ENCODE assay signal across 17 mouse cellular contexts in the genomic region with DNA sequence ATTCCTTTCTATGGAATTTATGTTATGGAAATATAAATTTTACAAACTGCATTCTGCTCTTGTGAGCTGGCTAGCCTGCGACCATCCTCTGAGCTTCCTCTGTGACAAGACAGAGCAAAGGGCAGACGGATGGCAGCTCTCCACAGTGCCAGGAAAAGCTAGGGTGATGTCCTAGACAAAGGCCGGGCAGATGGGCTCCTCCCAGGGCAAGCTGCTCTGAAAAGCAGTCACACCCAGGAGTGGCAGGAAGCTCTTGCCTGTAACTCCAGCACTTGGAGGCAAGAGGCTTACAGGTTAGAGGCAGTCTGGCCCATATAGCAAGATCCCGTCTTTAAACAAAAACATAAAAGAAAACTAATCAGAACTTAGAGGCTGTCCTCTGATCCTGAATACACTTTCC. TPM values are rescaled to one million over a fixed set of nuclear protein-coding genes. Genes with fewer than 3 reads are reported as not detected.
DNase-seq lines count a peak whose midpoint lies in the region; ATAC-seq and TF ChIP-seq lines count a peak whose summit lies in the region.
"Had no signal": no experiment of that assay in that cellular context is flagged by ENCODE, and none has a peak within 500 bp of the region (broad histone marks: within the 10 kb centered on the region; RNA-seq: fewer than 3 reads in every experiment).

No protein-coding gene starts in this region.

- DNase-seq in kidney, adult 2 months = peak; percentile 39
- no peak for DNase-seq in kidney, adult 9 months
- peak; percentile 26 for DNase-seq in retina, postnatal 1 day
- no peak for DNase-seq in embryonic facial prominence, embryonic 10.5 days (ENCODE audit: low spot score)
- DNase-seq: gastrocnemius, postnatal 14 days; kidney, adult 11 months; thymus, postnatal 14 days had no signal

- no peak overlapping the region for H3K4me3 ChIP-seq in kidney, adult 2 months (ENCODE audit: insufficient read depth, low read depth, low read length)
- H3K4me3 ChIP-seq in midbrain, embryonic 13.5 days (replicated peaks) = no peak overlapping the region
- H3K4me3 ChIP-seq in midbrain, embryonic 16.5 days (ENCODE audit: low read depth, low read length) = no peak overlapping the region
- H3K4me3 ChIP-seq in hindbrain, embryonic 13.5 days = no peak overlapping the region
- no peak overlapping the region for H3K4me3 ChIP-seq in embryonic facial prominence, embryonic 10.5 days
- H3K4me3 ChIP-seq: limb, embryonic 15.5 days had no signal

- no peak for ATAC-seq in midbrain, embryonic 13.5 days
- no peak for ATAC-seq in midbrain, embryonic 16.5 days
- no peak for ATAC-seq in hindbrain, embryonic 13.5 days (ENCODE audit: low FRiP score)
- ATAC-seq in erythroid progenitor cell, adult 5-6 weeks (replicated peaks; ENCODE audit: low FRiP score, poor library complexity, severe bottlenecking) = no peak

- no peak overlapping the region; the same call in 1 of the 2 replicates for H3K9ac ChIP-seq in midbrain, embryonic 13.5 days (replicated peaks)
- H3K9ac ChIP-seq in midbrain, embryonic 16.5 days (ENCODE audit: low read depth, low read length) = no peak overlapping the region
- 0 out of 2 replicates have a peak overlapping the region, but pooled peaks have one; percentile 3 for H3K9ac ChIP-seq in hindbrain, embryonic 13.5 days
- H3K9ac ChIP-seq: limb, embryonic 15.5 days had no signal

- no peaks in the 10 kb centered on the region for H3K9me3 ChIP-seq in midbrain, embryonic 13.5 days
- H3K9me3 ChIP-seq in midbrain, embryonic 16.5 days (replicated peaks; ENCODE audit: control insufficient read depth, low read length, poor library complexity, severe bottlenecking) = no peaks in the 10 kb centered on the region
- no peaks in the 10 kb centered on the region for H3K9me3 ChIP-seq in hindbrain, embryonic 13.5 days
- H3K9me3 ChIP-seq in embryonic facial prominence, embryonic 10.5 days = no peaks in the 10 kb centered on the region
- H3K9me3 ChIP-seq: limb, embryonic 15.5 days had no signal

- TF ChIP-seq POLR2A in kidney, adult 2 months (IDR thresholded peaks at IDR 0.05; ENCODE audit: low read depth, low read length) = no peak

- H3K27me3 ChIP-seq in kidney, adult 2 months (replicated peaks; ENCODE audit: control insufficient read depth, insufficient read depth, low read length) = no peaks in the 10 kb centered on the region
- no peaks in the 10 kb centered on the region for H3K27me3 ChIP-seq in midbrain, embryonic 13.5 days
- H3K27me3 ChIP-seq in midbrain, embryonic 16.5 days (ENCODE audit: control insufficient read depth, insufficient read depth, low read depth, low read length) = no peaks in the 10 kb centered on the region
- no peaks in the 10 kb centered on the region for H3K27me3 ChIP-seq in hindbrain, embryonic 13.5 days
- no peaks in the 10 kb centered on the region for H3K27me3 ChIP-seq in embryonic facial prominence, embryonic 10.5 days (replicated peaks; ENCODE audit: low read depth, poor library complexity, severe bottlenecking)
- H3K27me3 ChIP-seq: CH12.LX; limb, embryonic 15.5 days had no signal

- no peak overlapping the region for H3K27ac ChIP-seq in kidney, adult 2 months (ENCODE audit: insufficient read depth, low read depth, low read length)
- H3K27ac ChIP-seq in midbrain, embryonic 13.5 days = 0 out of 2 replicates have a peak overlapping the region, but pooled peaks have one; percentile 52
- no peak overlapping the region for H3K27ac ChIP-seq in midbrain, embryonic 16.5 days (ENCODE audit: low read length)
- H3K27ac ChIP-seq in hindbrain, embryonic 13.5 days = no peak overlapping the region
- H3K27ac ChIP-seq in embryonic facial prominence, embryonic 10.5 days (replicated peaks) = no peak overlapping the region; the same call in 1 of the 2 replicates
- H3K27ac ChIP-seq: limb, embryonic 15.5 days had no signal

- no peaks in the 10 kb centered on the region for H3K4me1 ChIP-seq in kidney, adult 2 months (ENCODE audit: control insufficient read depth, insufficient read depth, low read length)
- H3K4me1 ChIP-seq in midbrain, embryonic 13.5 days (replicated peaks) = peaks cover 32% of the 10 kb centered on the region
- peaks cover 12% of the 10 kb centered on the region; the same call in 1 of the 2 replicates for H3K4me1 ChIP-seq in midbrain, embryonic 16.5 days (ENCODE audit: control insufficient read depth, insufficient read depth, low read length)
- H3K4me1 ChIP-seq in hindbrain, embryonic 13.5 days (replicated peaks) = peaks cover 33% of the 10 kb centered on the region
- H3K4me1 ChIP-seq in embryonic facial prominence, embryonic 10.5 days = peaks cover 28% of the 10 kb centered on the region

- no peak for TF ChIP-seq CTCF in kidney, adult 2 months (conservative IDR thresholded peaks at IDR 0.05; ENCODE audit: insufficient read depth, insufficient read length, low read depth, low read length)

- no peak overlapping the region for H3K4me2 ChIP-seq in midbrain, embryonic 13.5 days (replicated peaks)
- no peak overlapping the region for H3K4me2 ChIP-seq in midbrain, embryonic 16.5 days (ENCODE audit: low read length)
- H3K4me2 ChIP-seq in hindbrain, embryonic 13.5 days = no peak overlapping the region
- H3K4me2 ChIP-seq: limb, embryonic 15.5 days had no signal

- WGBS in kidney, adult 2 months = 62% methylated on average over 4 of the region's 4 CpGs
- WGBS in midbrain, embryonic 13.5 days = 64% methylated on average over 4 of the region's 4 CpGs
- WGBS in midbrain, embryonic 16.5 days = 70% methylated on average over 4 of the region's 4 CpGs
- 42% methylated on average over 4 of the region's 4 CpGs for WGBS in hindbrain, embryonic 13.5 days
- WGBS in embryonic facial prominence, embryonic 10.5 days = 79% methylated on average over 4 of the region's 4 CpGs

- no peaks in the 10 kb centered on the region for H3K36me3 ChIP-seq in kidney, adult 2 months (ENCODE audit: control insufficient read depth, insufficient read depth, low read length)
- peaks cover 66% of the 10 kb centered on the region for H3K36me3 ChIP-seq in midbrain, embryonic 13.5 days
- H3K36me3 ChIP-seq in midbrain, embryonic 16.5 days (ENCODE audit: control insufficient read depth, insufficient read depth, low read length) = peaks cover 28% of the 10 kb centered on the region
- H3K36me3 ChIP-seq in hindbrain, embryonic 13.5 days = peaks cover 66% of the 10 kb centered on the region
- H3K36me3 ChIP-seq in embryonic facial prominence, embryonic 10.5 days (replicated peaks) = peaks cover 68% of the 10 kb centered on the region

RNA-seq across cellular contexts. Expression of gene Git2, which starts 19.3 kb away (rescaled TPM):
- 30.5 and 32.3 TPM in 2 replicates for polyA plus RNA-seq in kidney, adult 2 months (2012; rRNA removed)
- 41.5 and 49.8 TPM in 2 replicates for polyA plus RNA-seq in midbrain, embryonic 13.5 days (2015; fragmentation: Nextera tagmentation; extraction: Ambion mirVana)
- polyA plus RNA-seq in midbrain, embryonic 16.5 days (2015; fragmentation: Nextera tagmentation; extraction: Ambion mirVana) = 48.4 and 54.1 TPM in 2 replicates
- 45.4 and 49.7 TPM in 2 replicates for polyA plus RNA-seq in hindbrain, embryonic 13.5 days (2015; fragmentation: Nextera tagmentation; extraction: Ambion mirVana)
- polyA plus RNA-seq in embryonic facial prominence, embryonic 10.5 days (2016; fragmentation: Nextera tagmentation; extraction: Ambion mirVana) = 36.7 and 38.1 TPM in 2 replicates
- 57.0 and 59.5 TPM in 2 replicates for total RNA-seq in erythroid progenitor cell, adult 5-6 weeks (2015; ENCODE audit: low replicate concordance)
- 51.1 and 56.1 TPM in 2 replicates for total RNA-seq in erythroid progenitor cell, adult 5-6 weeks (2017; ENCODE audit: low replicate concordance)

RNA-seq across cellular contexts. Expression of gene Ankrd13a, which starts 20.1 kb away (rescaled TPM):
- 47.7 and 51.6 TPM in 2 replicates for polyA plus RNA-seq in kidney, adult 2 months (2012; rRNA removed)
- 34.9 and 48.3 TPM in 2 replicates for polyA plus RNA-seq in midbrain, embryonic 13.5 days (2015; fragmentation: Nextera tagmentation; extraction: Ambion mirVana)
- 24.3 and 29.0 TPM in 2 replicates for polyA plus RNA-seq in midbrain, embryonic 16.5 days (2015; fragmentation: Nextera tagmentation; extraction: Ambion mirVana)
- 37.5 and 39.6 TPM in 2 replicates for polyA plus RNA-seq in hindbrain, embryonic 13.5 days (2015; fragmentation: Nextera tagmentation; extraction: Ambion mirVana)
- polyA plus RNA-seq in embryonic facial prominence, embryonic 10.5 days (2016; fragmentation: Nextera tagmentation; extraction: Ambion mirVana) = 44.4 and 48.1 TPM in 2 replicates
- 113 and 121 TPM in 2 replicates for total RNA-seq in erythroid progenitor cell, adult 5-6 weeks (2015; ENCODE audit: low replicate concordance)
- 124 and 147 TPM in 2 replicates for total RNA-seq in erythroid progenitor cell, adult 5-6 weeks (2017; ENCODE audit: low replicate concordance)

RNA-seq across cellular contexts. Expression of gene 1500011B03Rik, which starts 28.7 kb away (rescaled TPM):
- polyA plus RNA-seq in kidney, adult 2 months (2012; rRNA removed) = 30.2 and 34.7 TPM in 2 replicates
- 225 and 235 TPM in 2 replicates for polyA plus RNA-seq in midbrain, embryonic 13.5 days (2015; fragmentation: Nextera tagmentation; extraction: Ambion mirVana)
- 272 and 306 TPM in 2 replicates for polyA plus RNA-seq in midbrain, embryonic 16.5 days (2015; fragmentation: Nextera tagmentation; extraction: Ambion mirVana)
- 261 and 279 TPM in 2 replicates for polyA plus RNA-seq in hindbrain, embryonic 13.5 days (2015; fragmentation: Nextera tagmentation; extraction: Ambion mirVana)
- polyA plus RNA-seq in embryonic facial prominence, embryonic 10.5 days (2016; fragmentation: Nextera tagmentation; extraction: Ambion mirVana) = 108 TPM in 2 replicates
- total RNA-seq in erythroid progenitor cell, adult 5-6 weeks (2015; ENCODE audit: low replicate concordance) = 11.7 and 11.9 TPM in 2 replicates
- total RNA-seq in erythroid progenitor cell, adult 5-6 weeks (2017; ENCODE audit: low replicate concordance) = 14.5 TPM in 1 of 2 replicates, not detected in the other

RNA-seq across cellular contexts. Expression of gene 4930519G04Rik, which starts 58.9 kb away (rescaled TPM):
- polyA plus RNA-seq in kidney, adult 2 months (2012; rRNA removed) = not detected in 2 replicates
- polyA plus RNA-seq in midbrain, embryonic 13.5 days (2015; fragmentation: Nextera tagmentation; extraction: Ambion mirVana) = not detected in 2 replicates
- polyA plus RNA-seq in midbrain, embryonic 16.5 days (2015; fragmentation: Nextera tagmentation; extraction: Ambion mirVana) = not detected in 2 replicates
- polyA plus RNA-seq in hindbrain, embryonic 13.5 days (2015; fragmentation: Nextera tagmentation; extraction: Ambion mirVana) = not detected in 2 replicates
- not detected in 2 replicates for polyA plus RNA-seq in embryonic facial prominence, embryonic 10.5 days (2016; fragmentation: Nextera tagmentation; extraction: Ambion mirVana)
- total RNA-seq in erythroid progenitor cell, adult 5-6 weeks (2015; ENCODE audit: low replicate concordance) = not detected in 2 replicates
- total RNA-seq in erythroid progenitor cell, adult 5-6 weeks (2017; ENCODE audit: low replicate concordance) = not detected in 2 replicates
- total RNA-seq: adrenal gland, postnatal 4 days; CH12.LX; gastrocnemius, postnatal 14 days; layer of hippocampus, postnatal 25 days had no signal
- polyA plus RNA-seq: forebrain, embryonic 11.5 days; heart, postnatal 0 days; limb, embryonic 15.5 days had no signal

Comparison
In these comparisons a context has a peak if more than half of its experiments do, and no peak if none do; other contexts are left out.
1. DNase-seq: peak in kidney, adult 2 months (single experiment) and retina, postnatal 1 day (single experiment); none in kidney, adult 9 months (single experiment) and embryonic facial prominence, embryonic 10.5 days (single experiment).